Mouse (Mus musculus): ENCODE results near the gene Cadps2. TPM values are rescaled to one million over a fixed set of nuclear protein-coding genes. Genes with fewer than 3 reads are reported as not detected.

Cadps2 gene
- total and polyA plus RNA-seq, 2 experiments = 2.7 to 19.5 TPM

- no peaks in the 10 kb centered on the region for H3K79me2 ChIP-seq (ENCODE audit: control insufficient read depth, insufficient read depth, low read length)
- H3K27ac ChIP-seq (replicated peaks; ENCODE audit: insufficient read depth, low read depth, low read length) = no peak overlapping the region
- no peaks in the 10 kb centered on the region for H3K36me3 ChIP-seq (ENCODE audit: control insufficient read depth, insufficient read depth, low read length)
- 77% methylated on average over 2 of the region's 2 CpGs for WGBS
- DNase-seq (ENCODE audit: extremely low read depth, low read depth, low spot score) = no peak
- no peaks in the 10 kb centered on the region for H3K27me3 ChIP-seq (ENCODE audit: control insufficient read depth, insufficient read depth, low read length)
- no peak overlapping the region for H3K4me3 ChIP-seq (ENCODE audit: insufficient read depth, low read depth, low read length)
- H3K4me1 ChIP-seq (ENCODE audit: control insufficient read depth, insufficient read depth, low read length) = no peaks in the 10 kb centered on the region
- no peak for TF ChIP-seq POLR2A (IDR thresholded peaks at IDR 0.05; ENCODE audit: extremely low read depth, insufficient read depth, low read length)
- TF ChIP-seq CTCF (IDR thresholded peaks at IDR 0.05; ENCODE audit: low read depth, low read length) = no peak
- no peak overlapping the region for H3K9ac ChIP-seq (ENCODE audit: low read depth, low read length)
Observed at GRCm38 (mm10) chr6:23298596-23298995, 540.6 kb downstream of the Cadps2 start.

GRCm38 (mm10) chr6:23294685-23295084 is 544.5 kb downstream of the Cadps2 start:
- H3K9ac ChIP-seq (ENCODE audit: low read depth, low read length) = no peak overlapping the region
- no peak for DNase-seq (ENCODE audit: extremely low read depth, low read depth, low spot score)
- no peaks in the 10 kb centered on the region for H3K79me2 ChIP-seq (ENCODE audit: control insufficient read depth, insufficient read depth, low read length)
- no peak overlapping the region for H3K27ac ChIP-seq (replicated peaks; ENCODE audit: insufficient read depth, low read depth, low read length)
- 90% methylated on average over 4 of the region's 4 CpGs for WGBS
- H3K4me1 ChIP-seq (ENCODE audit: control insufficient read depth, insufficient read depth, low read length) = no peaks in the 10 kb centered on the region
- H3K27me3 ChIP-seq (ENCODE audit: control insufficient read depth, insufficient read depth, low read length) = no peaks in the 10 kb centered on the region
- TF ChIP-seq POLR2A (IDR thresholded peaks at IDR 0.05; ENCODE audit: extremely low read depth, insufficient read depth, low read length) (no peak), CTCF (IDR thresholded peaks at IDR 0.05; ENCODE audit: low read depth, low read length) (no peak)
- no peaks in the 10 kb centered on the region for H3K36me3 ChIP-seq (ENCODE audit: control insufficient read depth, insufficient read depth, low read length)
- no peak overlapping the region for H3K4me3 ChIP-seq (ENCODE audit: insufficient read depth, low read depth, low read length)

- 90% methylated on average over 4 of the region's 4 CpGs for WGBS
- no peaks in the 10 kb centered on the region for H3K4me1 ChIP-seq (ENCODE audit: control insufficient read depth, insufficient read depth, low read length)
- H3K27ac ChIP-seq (replicated peaks; ENCODE audit: insufficient read depth, low read depth, low read length) = no peak overlapping the region
- no peak for DNase-seq (ENCODE audit: extremely low read depth, low read depth, low spot score)
- no peaks in the 10 kb centered on the region for H3K36me3 ChIP-seq (ENCODE audit: control insufficient read depth, insufficient read depth, low read length)
- TF ChIP-seq POLR2A (IDR thresholded peaks at IDR 0.05; ENCODE audit: extremely low read depth, insufficient read depth, low read length) (no peak), CTCF (IDR thresholded peaks at IDR 0.05; ENCODE audit: low read depth, low read length) (no peak)
- H3K9ac ChIP-seq (ENCODE audit: low read depth, low read length) = no peak overlapping the region
- no peak overlapping the region for H3K4me3 ChIP-seq (ENCODE audit: insufficient read depth, low read depth, low read length)
- H3K79me2 ChIP-seq (ENCODE audit: control insufficient read depth, insufficient read depth, low read length) = no peaks in the 10 kb centered on the region
- no peaks in the 10 kb centered on the region for H3K27me3 ChIP-seq (ENCODE audit: control insufficient read depth, insufficient read depth, low read length)
Observed at GRCm38 (mm10) chr6:23288752-23289151, 550.5 kb downstream of the Cadps2 start.

- no peaks in the 10 kb centered on the region for H3K36me3 ChIP-seq (ENCODE audit: control insufficient read depth, insufficient read depth, low read length)
- DNase-seq (ENCODE audit: extremely low read depth, low read depth, low spot score) = no peak
- no peak overlapping the region for H3K27ac ChIP-seq (replicated peaks; ENCODE audit: insufficient read depth, low read depth, low read length)
- TF ChIP-seq CTCF (IDR thresholded peaks at IDR 0.05; ENCODE audit: low read depth, low read length) (no peak), POLR2A (IDR thresholded peaks at IDR 0.05; ENCODE audit: extremely low read depth, insufficient read depth, low read length) (no peak)
- H3K27me3 ChIP-seq (ENCODE audit: control insufficient read depth, insufficient read depth, low read length) = no peaks in the 10 kb centered on the region
- H3K4me1 ChIP-seq (ENCODE audit: control insufficient read depth, insufficient read depth, low read length) = no peaks in the 10 kb centered on the region
- WGBS = 56% methylated on average over 9 of the region's 9 CpGs
- no peak overlapping the region for H3K9ac ChIP-seq (ENCODE audit: low read depth, low read length)
- no peak overlapping the region for H3K4me3 ChIP-seq (ENCODE audit: insufficient read depth, low read depth, low read length)
- H3K79me2 ChIP-seq (ENCODE audit: control insufficient read depth, insufficient read depth, low read length) = no peaks in the 10 kb centered on the region
Observed at GRCm38 (mm10) chr6:23281514-23281820, 557.8 kb downstream of the Cadps2 start.

- Histone ChIP-seq H3K36me3 (ENCODE audit: control insufficient read depth, insufficient read depth, low read length) (no peaks in the 10 kb centered on the region), H3K4me3 (ENCODE audit: insufficient read depth, low read depth, low read length) (no peak overlapping the region), H3K9ac (ENCODE audit: low read depth, low read length) (no peak overlapping the region), H3K27ac (replicated peaks; ENCODE audit: insufficient read depth, low read depth, low read length) (no peak overlapping the region), H3K79me2 (ENCODE audit: control insufficient read depth, insufficient read depth, low read length) (no peaks in the 10 kb centered on the region), H3K4me1 (ENCODE audit: control insufficient read depth, insufficient read depth, low read length) (no peaks in the 10 kb centered on the region), H3K27me3 (ENCODE audit: control insufficient read depth, insufficient read depth, low read length) (no peaks in the 10 kb centered on the region)
- TF ChIP-seq POLR2A (IDR thresholded peaks at IDR 0.05; ENCODE audit: extremely low read depth, insufficient read depth, low read length) = no peak
- TF ChIP-seq CTCF (IDR thresholded peaks at IDR 0.05; ENCODE audit: low read depth, low read length) = no peak
- no peak for DNase-seq (ENCODE audit: extremely low read depth, low read depth, low spot score)
- WGBS = 58% methylated on average over 15 of the region's 15 CpGs
Observed at GRCm38 (mm10) chr6:23280811-23281513, 558.3 kb downstream of the Cadps2 start.

- DNase-seq (ENCODE audit: extremely low read depth, low read depth, low spot score) = no peak
- TF ChIP-seq CTCF (IDR thresholded peaks at IDR 0.05; ENCODE audit: low read depth, low read length) = no peak
- no peak for TF ChIP-seq POLR2A (IDR thresholded peaks at IDR 0.05; ENCODE audit: extremely low read depth, insufficient read depth, low read length)
- Histone ChIP-seq H3K4me3 (ENCODE audit: insufficient read depth, low read depth, low read length) (no peak overlapping the region), H3K27ac (replicated peaks; ENCODE audit: insufficient read depth, low read depth, low read length) (no peak overlapping the region), H3K9ac (ENCODE audit: low read depth, low read length) (no peak overlapping the region), H3K27me3 (ENCODE audit: control insufficient read depth, insufficient read depth, low read length) (no peaks in the 10 kb centered on the region), H3K79me2 (ENCODE audit: control insufficient read depth, insufficient read depth, low read length) (no peaks in the 10 kb centered on the region), H3K4me1 (ENCODE audit: control insufficient read depth, insufficient read depth, low read length) (no peaks in the 10 kb centered on the region), H3K36me3 (ENCODE audit: control insufficient read depth, insufficient read depth, low read length) (no peaks in the 10 kb centered on the region)
- 80% methylated on average over 4 of the region's 4 CpGs for WGBS
Observed at GRCm38 (mm10) chr6:23273483-23273882, 565.7 kb downstream of the Cadps2 start.

Data from liver, adult 2 months (tissue).